Mouse (Mus musculus): ENCODE measurements around the gene Abca7. TPM values are rescaled to one million over a fixed set of nuclear protein-coding genes. Genes with fewer than 3 reads are reported as not detected.

The Abca7 gene
- total and polyA plus RNA-seq, 2 experiments from 2014 or later = 1.9 to 9.3 TPM

DNA sequence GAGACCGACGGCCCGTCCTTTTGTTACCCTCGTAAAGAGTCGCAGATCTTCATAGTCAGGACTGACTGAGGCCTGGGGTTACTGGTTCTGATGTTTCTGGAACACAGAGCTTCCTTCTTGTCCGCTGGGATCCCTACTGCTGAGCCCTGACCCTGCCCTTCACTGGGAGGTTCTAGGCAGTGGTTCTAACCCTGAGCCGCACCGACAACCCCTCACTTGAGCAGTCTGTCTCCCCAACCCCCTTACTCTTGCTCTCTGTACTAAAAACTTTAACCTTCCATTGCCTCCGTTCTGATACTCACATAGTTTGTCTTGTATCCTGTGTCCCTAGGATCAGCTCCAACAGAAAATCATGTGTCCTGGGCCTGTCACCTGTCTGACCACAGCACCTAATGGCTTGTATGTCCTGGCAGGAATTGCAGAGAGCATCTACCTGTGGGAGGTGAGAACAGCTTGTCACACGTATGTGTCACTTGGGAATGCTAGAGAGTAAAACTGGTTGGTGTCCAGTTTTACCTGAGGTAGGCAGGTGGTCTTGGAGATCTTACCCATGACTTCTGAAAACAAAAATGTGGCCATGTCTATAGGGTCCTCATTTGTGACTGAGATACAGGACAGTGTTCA, 35.5 kb upstream of the Abca7 start:
- Histone ChIP-seq H3K4me1 (ENCODE audit: insufficient read depth, low read length) (peaks cover 4% of the 10 kb centered on the region; the same call in 1 of the 2 replicates), H3K4me3 (ENCODE audit: low read depth, low read length) (peak overlapping the region; percentile 77), H3K36me3 (ENCODE audit: insufficient read depth, low read length) (peaks cover 26% of the 10 kb centered on the region), H3K9ac (replicated peaks; ENCODE audit: low read length, poor library complexity, severe bottlenecking) (peak overlapping the region; percentile 77), H3K27ac (ENCODE audit: low read depth, low read length) (peak overlapping the region; percentile 70; the same call in 1 of the 2 replicates), H3K4me2 (ENCODE audit: low read depth, low read length, poor library complexity, severe bottlenecking) (peak overlapping the region; percentile 83), H3K27me3 (ENCODE audit: insufficient read depth, low read length) (no peaks in the 10 kb centered on the region), H3K9me3 (ENCODE audit: low read length) (no peaks in the 10 kb centered on the region)
- 17% methylated on average over 10 of the region's 10 CpGs for WGBS
- no peak for TF ChIP-seq CTCF (IDR thresholded peaks at IDR 0.05)
- ATAC-seq (ENCODE audit: low FRiP score) (no peak), DNase-seq (ENCODE audit: low spot score) (no peak)

GRCm38 (mm10) chr10:79964727-79965126, 31.6 kb upstream of the Abca7 start:
- no peak overlapping the region for H3K9ac ChIP-seq (replicated peaks; ENCODE audit: low read length, poor library complexity, severe bottlenecking)
- H3K36me3 ChIP-seq (ENCODE audit: insufficient read depth, low read length) = peaks cover 54% of the 10 kb centered on the region
- ATAC-seq (ENCODE audit: low FRiP score) (no peak), DNase-seq (ENCODE audit: low spot score) (no peak)
- no peak overlapping the region for H3K4me2 ChIP-seq (ENCODE audit: low read depth, low read length, poor library complexity, severe bottlenecking)
- no peak for TF ChIP-seq CTCF (IDR thresholded peaks at IDR 0.05)
- H3K9me3 ChIP-seq (ENCODE audit: low read length) = no peaks in the 10 kb centered on the region
- peaks cover 4% of the 10 kb centered on the region; the same call in 1 of the 2 replicates for H3K4me1 ChIP-seq (ENCODE audit: insufficient read depth, low read length)
- H3K27ac ChIP-seq (ENCODE audit: low read depth, low read length) = no peak overlapping the region
- H3K27me3 ChIP-seq (ENCODE audit: insufficient read depth, low read length) = no peaks in the 10 kb centered on the region; the same call in 1 of the 2 replicates
- WGBS = 95% methylated on average over 7 of the region's 7 CpGs
- H3K4me3 ChIP-seq (ENCODE audit: low read depth, low read length) = no peak overlapping the region

DNA sequence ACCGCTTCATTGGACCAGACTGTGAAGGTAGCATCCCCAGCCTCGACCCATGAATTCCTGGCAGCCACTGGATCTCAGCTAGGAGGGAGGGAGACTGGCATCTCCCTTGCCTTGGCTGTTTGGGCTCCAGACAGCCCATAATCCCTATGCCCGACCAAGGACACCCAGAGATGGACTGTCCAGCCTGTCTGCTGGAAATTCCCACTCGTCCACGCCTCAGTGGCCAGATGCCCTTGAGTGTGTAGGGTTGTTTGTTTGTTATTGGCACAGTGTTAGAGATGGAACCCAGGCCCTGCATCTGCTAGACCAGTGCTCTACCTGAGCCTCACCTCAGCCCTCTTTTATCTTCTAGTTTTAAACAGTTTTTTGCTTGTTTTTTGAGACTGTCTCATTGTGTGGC, 31.0 kb upstream of the Abca7 start:
- Histone ChIP-seq H3K27me3 (ENCODE audit: insufficient read depth, low read length) (no peaks in the 10 kb centered on the region; the same call in 1 of the 2 replicates), H3K9me3 (ENCODE audit: low read length) (no peaks in the 10 kb centered on the region), H3K27ac (ENCODE audit: low read depth, low read length) (no peak overlapping the region), H3K9ac (replicated peaks; ENCODE audit: low read length, poor library complexity, severe bottlenecking) (0 out of 2 replicates have a peak overlapping the region, but pooled peaks have one; percentile 2), H3K4me1 (ENCODE audit: insufficient read depth, low read length) (peaks cover 4% of the 10 kb centered on the region; the same call in 1 of the 2 replicates), H3K36me3 (ENCODE audit: insufficient read depth, low read length) (peaks cover 54% of the 10 kb centered on the region), H3K4me2 (ENCODE audit: low read depth, low read length, poor library complexity, severe bottlenecking) (no peak overlapping the region), H3K4me3 (ENCODE audit: low read depth, low read length) (no peak overlapping the region)
- DNase-seq (ENCODE audit: low spot score) = no peak
- no peak for TF ChIP-seq CTCF (IDR thresholded peaks at IDR 0.05)
- no peak for ATAC-seq (ENCODE audit: low FRiP score)
- 86% methylated on average over 5 of the region's 5 CpGs for WGBS

- H3K4me3 ChIP-seq (ENCODE audit: low read depth, low read length) = no peak overlapping the region
- 91% methylated on average over 5 of the region's 5 CpGs for WGBS
- H3K36me3 ChIP-seq (ENCODE audit: insufficient read depth, low read length) = peaks cover 54% of the 10 kb centered on the region
- TF ChIP-seq CTCF (IDR thresholded peaks at IDR 0.05) = no peak
- DNase-seq (ENCODE audit: low spot score) (no peak), ATAC-seq (ENCODE audit: low FRiP score) (no peak)
- H3K4me2 ChIP-seq (ENCODE audit: low read depth, low read length, poor library complexity, severe bottlenecking) = no peak overlapping the region
- H3K9me3 ChIP-seq (ENCODE audit: low read length) = no peaks in the 10 kb centered on the region
- H3K9ac ChIP-seq (replicated peaks; ENCODE audit: low read length, poor library complexity, severe bottlenecking) = no peak overlapping the region
- no peak overlapping the region for H3K27ac ChIP-seq (ENCODE audit: low read depth, low read length)
- peaks cover 14% of the 10 kb centered on the region for H3K27me3 ChIP-seq (ENCODE audit: insufficient read depth, low read length)
- no peaks in the 10 kb centered on the region for H3K4me1 ChIP-seq (ENCODE audit: insufficient read depth, low read length)
Measured at GRCm38 (mm10) chr10:79966886-79967400, 29.4 kb upstream of the Abca7 start.

DNA sequence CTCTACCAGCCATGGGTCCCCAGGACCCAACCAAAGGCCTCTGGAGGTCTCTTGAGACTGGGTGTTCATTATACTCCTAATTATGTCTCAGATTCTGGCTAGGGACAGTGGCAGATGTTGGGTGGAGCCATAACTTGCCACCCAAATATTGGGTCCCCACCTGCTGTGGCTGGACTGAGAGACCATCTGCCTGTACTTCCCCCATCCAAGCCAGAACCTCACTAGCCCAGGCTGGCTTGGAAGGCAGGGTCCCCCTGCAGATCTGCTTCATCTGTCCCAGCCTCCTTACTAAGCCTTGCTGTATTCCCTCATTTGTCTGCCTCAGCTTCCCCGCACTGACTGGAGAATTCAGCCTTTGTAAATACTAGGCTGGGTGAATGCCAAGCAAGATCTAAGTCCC, 28.1 kb upstream of the Abca7 start:
- H3K4me3 ChIP-seq (ENCODE audit: low read depth, low read length) = no peak overlapping the region
- H3K27me3 ChIP-seq (ENCODE audit: insufficient read depth, low read length) = peaks cover 16% of the 10 kb centered on the region
- ATAC-seq (ENCODE audit: low FRiP score) (no peak), DNase-seq (ENCODE audit: low spot score) (no peak)
- no peak overlapping the region for H3K4me2 ChIP-seq (ENCODE audit: low read depth, low read length, poor library complexity, severe bottlenecking)
- H3K9me3 ChIP-seq (ENCODE audit: low read length) = no peaks in the 10 kb centered on the region
- WGBS = 82% methylated on average over 1 of the region's 1 CpGs
- TF ChIP-seq CTCF (IDR thresholded peaks at IDR 0.05) = no peak
- no peak overlapping the region for H3K27ac ChIP-seq (ENCODE audit: low read depth, low read length)
- H3K9ac ChIP-seq (replicated peaks; ENCODE audit: low read length, poor library complexity, severe bottlenecking) = no peak overlapping the region
- H3K4me1 ChIP-seq (ENCODE audit: insufficient read depth, low read length) = no peaks in the 10 kb centered on the region
- peaks cover 54% of the 10 kb centered on the region for H3K36me3 ChIP-seq (ENCODE audit: insufficient read depth, low read length)

- Histone ChIP-seq H3K4me3 (ENCODE audit: low read depth, low read length) (no peak overlapping the region), H3K27me3 (ENCODE audit: insufficient read depth, low read length) (peaks cover 16% of the 10 kb centered on the region), H3K27ac (ENCODE audit: low read depth, low read length) (no peak overlapping the region), H3K36me3 (ENCODE audit: insufficient read depth, low read length) (peaks cover 44% of the 10 kb centered on the region), H3K4me1 (ENCODE audit: insufficient read depth, low read length) (no peaks in the 10 kb centered on the region), H3K4me2 (ENCODE audit: low read depth, low read length, poor library complexity, severe bottlenecking) (no peak overlapping the region), H3K9me3 (ENCODE audit: low read length) (no peaks in the 10 kb centered on the region), H3K9ac (replicated peaks; ENCODE audit: low read length, poor library complexity, severe bottlenecking) (no peak overlapping the region)
- ATAC-seq (ENCODE audit: low FRiP score) (no peak), DNase-seq (ENCODE audit: low spot score) (peak; percentile 51)
- peak; percentile 9 for TF ChIP-seq CTCF (IDR thresholded peaks at IDR 0.05)
- 7% methylated on average over 3 of the region's 3 CpGs for WGBS
Measured at GRCm38 (mm10) chr10:79969124-79969568, 27.1 kb upstream of the Abca7 start.

Data from midbrain, postnatal 0 days (tissue).